Mouse (Mus musculus) hindbrain, embryonic 16.5 days (tissue): ENCODE results near the gene Mms19. TPM values are rescaled to one million over a fixed set of nuclear protein-coding genes. Genes with fewer than 3 reads are reported as not detected.
"Not testable (repeated sequence)": the region's sequence is repeated elsewhere in the genome, so short reads cannot be mapped to it uniquely, and the experiment has no call there.

ENCODE experiments used
- ATAC-seq: fragments of 200-750 bp; cut with Nextera tagmentation; 2 replicates; pipeline ENCODE4 v1.8.0; 2017; ENCODE audit warnings: moderate TSS enrichment, moderate library complexity
- H3K27ac ChIP-seq: fragments of 300-500 bp; sonication (generic); 2 replicates; pipeline ENCODE4 v1.5.1; 2014; ENCODE audit warnings: low read depth, mild to moderate bottlenecking, control low read depth, low read length, moderate library complexity
- H3K27me3 ChIP-seq: fragments of 300-500 bp; sonication (generic); replicated peaks from 2 replicates; pipeline ENCODE4 v1.6.1; 2014; ENCODE audit warnings: low read length; ENCODE audit not compliant: control insufficient read depth, insufficient read depth
- H3K36me3 ChIP-seq: fragments of 300-500 bp; sonication (generic); 2 replicates; pipeline ENCODE4 v1.6.1; 2014; ENCODE audit warnings: mild to moderate bottlenecking, low read length, moderate library complexity, mixed read lengths; ENCODE audit not compliant: control insufficient read depth, insufficient read depth
- H3K4me1 ChIP-seq: fragments of 300-500 bp; sonication (generic); 2 replicates; pipeline ENCODE4 v1.6.1; 2014; ENCODE audit warnings: low read depth, low read length; ENCODE audit not compliant: control insufficient read depth, insufficient read depth
- H3K4me2 ChIP-seq: fragments of 300-500 bp; sonication (generic); 2 replicates; pipeline ENCODE4 v1.6.1; 2014; ENCODE audit warnings: mild to moderate bottlenecking, low read length, control low read depth, moderate library complexity
- H3K4me3 ChIP-seq: fragments of 300-500 bp; sonication (generic); 2 replicates; pipeline ENCODE4 v1.5.1; 2014; ENCODE audit warnings: mild to moderate bottlenecking, low read length, control low read depth, moderate library complexity
- H3K9ac ChIP-seq: fragments of 300-500 bp; sonication (generic); 2 replicates; pipeline ENCODE4 v1.6.1; 2014; ENCODE audit warnings: low read depth, mild to moderate bottlenecking, control low read depth, low read length, moderate library complexity
- H3K9me3 ChIP-seq: fragments of 300-500 bp; sonication (generic); 2 replicates; pipeline ENCODE4 v1.6.1; 2014; ENCODE audit warnings: mild to moderate bottlenecking, low read length, moderate library complexity; ENCODE audit not compliant: control insufficient read depth
- WGBS: fragments of 180-500 bp; shearing (Covaris S2); extraction: QIAGEN DNeasy Blood & Tissue Kit; methylation state at CpG from one replicate; pipeline ENCODE4 v1.1.7; 2014; 5-methylcytosine and 5-hydroxymethylcytosine counted together
- polyA plus RNA-seq: library from polyadenylated mRNA; unstranded; fragments of >200 nt; fragmentation: Nextera tagmentation; extraction: Ambion mirVana; gene quantifications from 2 replicates; pipeline ENCODE4 v1.2.1, GENCODE M21; 2015

Gene Mms19
- polyA plus RNA-seq, 1 experiment from 2014 or later: 31.3 TPM

GRCm38 (mm10) chr19:41932686-41933085, 48.3 kb downstream of the Mms19 start:
- Histone ChIP-seq H3K9me3 (no peaks in the 10 kb centered on the region), H3K36me3 (peaks cover 8% of the 10 kb centered on the region; the same call in 1 of the 2 replicates), H3K4me1 (peaks cover 18% of the 10 kb centered on the region), H3K4me3 (peak overlapping the region; percentile 72), H3K27me3 (no peaks in the 10 kb centered on the region), H3K9ac (peak overlapping the region; percentile 65), H3K27ac (peak overlapping the region; percentile 63), H3K4me2 (peak overlapping the region; percentile 80)
- no peak; the same call in 1 of the 2 replicates for ATAC-seq
- under 1% methylated on average over 28 of the region's 28 CpGs for WGBS

- no peak overlapping the region for H3K27ac ChIP-seq
- no peak overlapping the region for H3K4me2 ChIP-seq
- no peaks in the 10 kb centered on the region for H3K27me3 ChIP-seq
- H3K9ac ChIP-seq: no peak overlapping the region
- H3K36me3 ChIP-seq: peaks cover 36% of the 10 kb centered on the region
- no peaks in the 10 kb centered on the region for H3K9me3 ChIP-seq
- WGBS: 79% methylated on average over 5 of the region's 5 CpGs
- H3K4me1 ChIP-seq: no peaks in the 10 kb centered on the region
- H3K4me3 ChIP-seq: no peak overlapping the region
- no peak for ATAC-seq
Measured at GRCm38 (mm10) chr19:41920412-41921067, 60.4 kb downstream of the Mms19 start.

- WGBS: 85% methylated on average over 4 of the region's 4 CpGs
- H3K4me3 ChIP-seq: no peak overlapping the region
Measured at GRCm38 (mm10) chr19:41919471-41919870, 61.5 kb downstream of the Mms19 start.

GRCm38 (mm10) chr19:41916853-41917252, 64.1 kb downstream of the Mms19 start:
- H3K4me3 ChIP-seq: no peak overlapping the region
- no peak overlapping the region for H3K27ac ChIP-seq
- no peaks in the 10 kb centered on the region for H3K9me3 ChIP-seq
- H3K4me1 ChIP-seq: peaks cover 17% of the 10 kb centered on the region
- ATAC-seq: no peak
- peaks cover 28% of the 10 kb centered on the region for H3K36me3 ChIP-seq
- 91% methylated on average over 4 of the region's 4 CpGs for WGBS
- no peaks in the 10 kb centered on the region for H3K27me3 ChIP-seq
- H3K9ac ChIP-seq: no peak overlapping the region
- H3K4me2 ChIP-seq: no peak overlapping the region

More at GRCm38 (mm10) chr19:41919471-41919870, 61.5 kb downstream of the Mms19 start:
- H3K9ac ChIP-seq: no peak overlapping the region
- no peak overlapping the region for H3K4me2 ChIP-seq
- no peaks in the 10 kb centered on the region for H3K9me3 ChIP-seq
- no peaks in the 10 kb centered on the region for H3K27me3 ChIP-seq
- no peak for ATAC-seq
- H3K4me1 ChIP-seq: no peaks in the 10 kb centered on the region; the same call in 1 of the 2 replicates
- no peak overlapping the region for H3K27ac ChIP-seq
- peaks cover 34% of the 10 kb centered on the region for H3K36me3 ChIP-seq

- no peak overlapping the region for H3K4me2 ChIP-seq
- no peaks in the 10 kb centered on the region for H3K9me3 ChIP-seq
- WGBS: 86% methylated on average over 3 of the region's 3 CpGs
- ATAC-seq: no peak
- H3K4me3 ChIP-seq: no peak overlapping the region
- H3K9ac ChIP-seq: no peak overlapping the region
- H3K27ac ChIP-seq: no peak overlapping the region
- no peaks in the 10 kb centered on the region for H3K27me3 ChIP-seq
- H3K4me1 ChIP-seq: peaks cover 17% of the 10 kb centered on the region
- peaks cover 22% of the 10 kb centered on the region for H3K36me3 ChIP-seq
Measured at GRCm38 (mm10) chr19:41915294-41915693, 65.7 kb downstream of the Mms19 start.

- H3K9me3 ChIP-seq, H3K9ac ChIP-seq, H3K27me3 ChIP-seq, H3K27ac ChIP-seq, H3K4me3 ChIP-seq, ATAC-seq, H3K4me2 ChIP-seq: not testable (repeated sequence)
- Histone ChIP-seq H3K4me1 (peaks cover 17% of the 10 kb centered on the region), H3K36me3 (peaks cover 21% of the 10 kb centered on the region)
Measured at GRCm38 (mm10) chr19:41914592-41914882, 66.4 kb downstream of the Mms19 start.

- ATAC-seq: no peak
- Histone ChIP-seq H3K27ac (no peak overlapping the region), H3K4me1 (peaks cover 17% of the 10 kb centered on the region), H3K4me2 (peak overlapping the region; percentile 83), H3K4me3 (peak overlapping the region; percentile 96), H3K27me3 (no peaks in the 10 kb centered on the region), H3K9ac (peak overlapping the region; percentile 85; the same call in 1 of the 2 replicates), H3K9me3 (no peaks in the 10 kb centered on the region), H3K36me3 (peaks cover 15% of the 10 kb centered on the region)
- 41% methylated on average over 6 of the region's 6 CpGs for WGBS
Measured at GRCm38 (mm10) chr19:41913774-41914591, 67.0 kb downstream of the Mms19 start.

GRCm38 (mm10) chr19:41912121-41913080, 68.6 kb downstream of the Mms19 start:
- Histone ChIP-seq H3K27me3 (no peaks in the 10 kb centered on the region), H3K27ac (peak overlapping the region; percentile 89), H3K36me3 (peaks cover 11% of the 10 kb centered on the region), H3K4me1 (peaks cover 17% of the 10 kb centered on the region), H3K4me2 (peak overlapping the region; percentile 83), H3K4me3 (peak overlapping the region; percentile 96), H3K9ac (peak overlapping the region; percentile 85), H3K9me3 (no peaks in the 10 kb centered on the region)
- ATAC-seq: peak; percentile 77
- WGBS: under 1% methylated on average over 45 of the region's 53 CpGs
